Mouse (Mus musculus) small intestine, adult 2 months (tissue): ENCODE measurements around the gene Dpp6.

Experiments used
- CTCF ChIP-seq: fragments of 200-500 bp; IDR thresholded peaks from 2 replicates; pipeline ENCODE4 v1.5.1; 2012; ENCODE audit warnings: low read depth, mild to moderate bottlenecking, control low read depth, inconsistent platforms, low read length, moderate library complexity, mixed read lengths; ENCODE audit not compliant: insufficient replicate concordance, insufficient read length; ENCODE audit errors: extremely low read depth
- POLR2A ChIP-seq: fragments of 200-500 bp; IDR thresholded peaks from 2 replicates; pipeline ENCODE4 v1.6.1; 2012; ENCODE audit warnings: low read depth, mild to moderate bottlenecking, control low read depth, inconsistent platforms, low read length, moderate library complexity

GRCm38 (mm10) chr5:27424484-27425080, 607.6 kb downstream of the Dpp6 start:
- no peak for TF ChIP-seq CTCF
- TF ChIP-seq POLR2A, result no peak
